Mouse (Mus musculus) thymus, adult 2 months (tissue): Measurements from ENCODE around the gene Dennd2c.

ENCODE experiments used
- CTCF ChIP-seq: fragments of 200-500 bp; IDR thresholded peaks from 2 replicates; pipeline ENCODE4 v1.5.1; 2012; ENCODE audit warnings: mild to moderate bottlenecking, control low read depth, low read length, moderate library complexity, borderline replicate concordance; ENCODE audit not compliant: control insufficient read depth, poor library complexity, insufficient read depth; ENCODE audit errors: extremely low read depth
- POLR2A ChIP-seq: fragments of 200-500 bp; IDR thresholded peaks from 2 replicates; pipeline ENCODE4 v1.6.1; 2012; ENCODE audit warnings: mild to moderate bottlenecking, low read length, control low read depth, moderate library complexity; ENCODE audit not compliant: control insufficient read depth, poor library complexity, insufficient read depth; ENCODE audit errors: extremely low read depth

DNA sequence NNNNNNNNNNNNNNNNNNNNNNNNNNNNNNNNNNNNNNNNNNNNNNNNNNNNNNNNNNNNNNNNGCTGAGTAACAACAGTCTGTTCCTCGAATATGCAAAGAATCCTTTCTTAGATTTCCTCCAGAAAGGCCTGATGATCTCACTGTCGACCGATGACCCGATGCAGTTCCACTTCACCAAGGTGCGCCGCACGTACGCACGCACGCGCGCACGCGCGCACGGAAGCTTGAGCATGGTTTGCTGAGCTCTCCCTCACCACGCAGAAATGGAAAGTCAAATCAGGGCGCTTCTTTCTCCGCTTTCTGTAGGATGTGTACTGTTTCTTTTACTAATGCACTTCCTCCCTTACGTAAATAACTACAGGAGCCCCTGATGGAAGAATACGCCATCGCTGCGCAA, 3.7 kb upstream of the Dennd2c start:
- no peak for TF ChIP-seq CTCF
- no peak for TF ChIP-seq POLR2A
